In genomic region chr2:166305044-166306002, GRCm38 (mm10) we compare ENCODE assay signal across 8 mouse cellular contexts.
DNase-seq lines count a peak whose midpoint lies in the region; ATAC-seq and TF ChIP-seq lines count a peak whose summit lies in the region.

No protein-coding gene starts in this region.

- peak overlapping the region; percentile 62 for H3K27ac ChIP-seq in heart, embryonic 10.5 days
- peak overlapping the region; percentile 54; the same call in 1 of the 2 replicates for H3K27ac ChIP-seq in heart, postnatal 0 days (ENCODE audit: low read depth)

- no peaks in the 10 kb centered on the region for H3K36me3 ChIP-seq in heart, embryonic 10.5 days
- no peaks in the 10 kb centered on the region for H3K36me3 ChIP-seq in heart, postnatal 0 days (replicated peaks; ENCODE audit: control insufficient read depth, insufficient read depth, low read length)

- no peaks in the 10 kb centered on the region for H3K27me3 ChIP-seq in heart, embryonic 10.5 days (ENCODE audit: insufficient read depth, poor library complexity, severe bottlenecking)
- H3K27me3 ChIP-seq in heart, postnatal 0 days (ENCODE audit: control insufficient read depth, insufficient read depth, low read length) = no peaks in the 10 kb centered on the region

- 83% methylated on average over 30 of the region's 30 CpGs for WGBS in heart, embryonic 10.5 days
- WGBS in heart, postnatal 0 days = 66% methylated on average over 30 of the region's 30 CpGs

- H3K4me3 ChIP-seq in heart, embryonic 10.5 days = no peak overlapping the region
- H3K4me3 ChIP-seq in heart, postnatal 0 days (ENCODE audit: low read depth, low read length) = no peak overlapping the region

- no peak for TF ChIP-seq EP300 in heart, postnatal 0 days (IDR thresholded peaks at IDR 0.05; ENCODE audit: low read depth)

- no peak overlapping the region for H3K4me2 ChIP-seq in heart, postnatal 0 days (ENCODE audit: low read depth, low read length)

- no peak for TF ChIP-seq CTCF in heart, postnatal 0 days (IDR thresholded peaks at IDR 0.05; ENCODE audit: low read depth)

- DNase-seq in heart, embryonic 10.5 days (ENCODE audit: low spot score) = no peak
- DNase-seq in heart, adult 8-10 months (ENCODE audit: low spot score) = no peak
- DNase-seq in Muller cell, postnatal 12 days (ENCODE audit: inconsistent ontology term) = peak; percentile 43
- peak; percentile 61 for DNase-seq in heart, postnatal 0 days (ENCODE audit: low spot score)
- DNase-seq in mesoderm, embryonic 11.5 days (ENCODE audit: low read depth, low spot score) = peak; percentile 32
- DNase-seq in right cerebral cortex, postnatal 14 days = no peak
- no peak for DNase-seq in kidney, adult 8-10 months
- DNase-seq in cerebellum, adult 9-11 months = no peak

- no peaks in the 10 kb centered on the region for H3K9me3 ChIP-seq in heart, embryonic 10.5 days
- H3K9me3 ChIP-seq in heart, postnatal 0 days (replicated peaks; ENCODE audit: control insufficient read depth, low read length) = no peaks in the 10 kb centered on the region

- peaks cover 33% of the 10 kb centered on the region for H3K4me1 ChIP-seq in heart, embryonic 10.5 days
- H3K4me1 ChIP-seq in heart, postnatal 0 days (ENCODE audit: control insufficient read depth, insufficient read depth) = peaks cover 13% of the 10 kb centered on the region; the same call in 1 of the 2 replicates

- no peak overlapping the region for H3K9ac ChIP-seq in heart, postnatal 0 days (replicated peaks; ENCODE audit: low read depth, low read length)

- peak; percentile 51; the same call in 1 of the 2 replicates for ATAC-seq in heart, postnatal 0 days (ENCODE audit: insufficient read depth, low read depth)

Comparison
In these comparisons a context has a peak if more than half of its experiments do, and no peak if none do; other contexts are left out.
1. DNase-seq: peak in Muller cell, postnatal 12 days (single experiment), heart, postnatal 0 days (single experiment) and mesoderm, embryonic 11.5 days (single experiment); none in heart, embryonic 10.5 days (single experiment), heart, adult 8-10 months (single experiment), right cerebral cortex, postnatal 14 days (single experiment), kidney, adult 8-10 months (0 of 2) and cerebellum, adult 9-11 months (single experiment).